Mouse (Mus musculus) bone marrow, adult 2 months (tissue): ENCODE data around the gene Slc35f6.

Experiments
- CTCF ChIP-seq: fragments of 200-500 bp; IDR thresholded peaks from 2 replicates; pipeline ENCODE4 v1.5.1; 2011; ENCODE audit warnings: low read length, control low read depth; ENCODE audit not compliant: control insufficient read depth, insufficient read depth
- POLR2A ChIP-seq: fragments of 200-500 bp; IDR thresholded peaks from 2 replicates; pipeline ENCODE4 v1.6.1; 2011; ENCODE audit warnings: low read depth, mild to moderate bottlenecking, control low read depth, low read length, borderline replicate concordance; ENCODE audit not compliant: control insufficient read depth

GRCm38 (mm10) chr5:30621211-30621790 lies 26.4 kb upstream of the Slc35f6 start:
- no peak for TF ChIP-seq CTCF
- no peak for TF ChIP-seq POLR2A
